Mouse (Mus musculus): ENCODE measurements at regions not wholly inside any gene's neighbourhood (a gene's known extent, or its start where the extent isn't known, plus 50 kb on each side); places are given as distances from the start of the nearest gene placed in this dataset.

DNA sequence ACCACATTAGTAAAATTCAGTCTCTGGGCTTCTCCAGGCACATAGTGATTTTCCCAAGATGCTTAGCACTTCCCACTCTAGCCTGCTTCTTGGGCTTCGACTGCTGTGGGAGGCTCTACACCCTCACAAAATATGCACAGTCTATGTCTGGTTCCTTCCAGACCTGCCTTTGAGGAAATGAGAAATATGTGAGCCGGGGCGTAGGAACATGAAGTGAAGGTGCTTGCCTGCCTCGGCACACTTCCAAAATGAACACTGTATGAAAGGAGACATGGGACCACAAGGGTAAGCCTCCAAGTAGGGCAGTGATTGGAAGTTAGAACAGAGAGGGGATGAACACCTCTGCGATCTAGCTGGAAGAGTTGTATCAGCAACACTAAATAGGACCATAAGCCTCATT is 54.5 kb downstream of the Gm10260 start:
- DNase-seq (ENCODE audit: low read depth), result no peak

DNA sequence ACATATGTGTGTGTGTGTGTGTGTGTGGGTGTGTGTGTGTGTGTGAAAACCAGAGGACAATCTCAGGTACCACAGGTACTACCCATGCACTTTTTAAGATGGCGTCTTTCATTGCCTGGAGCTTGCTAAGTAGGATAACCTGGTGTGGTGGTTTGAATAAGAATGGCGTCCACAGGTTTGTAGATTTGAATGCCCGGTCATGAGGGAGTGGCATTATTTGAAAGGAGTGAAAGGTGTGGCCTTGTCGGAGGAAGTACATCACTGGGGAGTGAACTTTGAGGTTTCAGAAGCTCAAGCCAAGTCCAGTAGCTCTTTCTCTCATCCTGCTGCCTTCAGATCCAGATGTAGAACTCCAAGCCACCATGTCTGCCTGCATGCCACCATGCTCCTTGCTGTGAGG is 55.9 kb downstream of the Gm10260 start:
- no peak for DNase-seq (ENCODE audit: low read depth)

DNA sequence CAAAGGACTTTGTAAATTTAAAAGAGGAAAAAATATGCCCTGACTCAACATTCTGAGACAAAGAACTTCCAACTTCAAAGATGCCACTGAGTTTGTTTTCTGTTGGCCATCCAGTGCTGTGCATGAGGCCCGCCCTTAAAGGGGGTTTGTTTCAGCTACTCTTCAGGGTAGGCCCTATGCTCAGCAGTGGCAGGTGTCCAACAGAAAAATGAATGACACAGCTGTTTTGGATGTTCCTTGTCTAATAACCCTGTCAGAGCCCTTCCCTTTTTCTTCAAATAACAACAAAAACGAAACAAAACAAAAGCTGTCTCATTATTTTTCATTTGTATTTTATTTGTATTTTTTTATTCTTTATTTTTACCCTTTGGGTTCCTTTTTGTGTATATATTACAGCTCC is 61.5 kb downstream of the Gm10260 start:
- DNase-seq (ENCODE audit: low read depth), result no peak

DNA sequence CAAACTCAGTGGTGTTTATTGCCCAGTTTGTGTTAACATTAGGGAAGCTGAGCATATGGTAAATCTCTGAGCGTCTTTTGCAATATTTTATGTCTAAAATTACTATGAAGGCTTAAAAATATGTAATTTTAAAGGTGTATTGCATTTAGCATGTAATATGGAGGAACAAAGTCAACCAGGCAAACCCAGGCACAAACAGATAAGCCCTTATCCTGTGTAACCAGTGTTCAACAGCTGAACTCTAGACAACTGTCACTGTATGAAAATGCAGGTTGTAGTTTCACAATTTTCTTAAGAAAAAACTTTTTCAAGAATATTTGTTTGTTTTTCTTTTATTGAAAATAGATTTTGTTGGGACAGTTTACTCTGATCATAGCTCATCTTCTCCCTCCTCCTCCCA is 62.1 kb downstream of the Gm10260 start:
- DNase-seq (ENCODE audit: low read depth), result no peak

DNA sequence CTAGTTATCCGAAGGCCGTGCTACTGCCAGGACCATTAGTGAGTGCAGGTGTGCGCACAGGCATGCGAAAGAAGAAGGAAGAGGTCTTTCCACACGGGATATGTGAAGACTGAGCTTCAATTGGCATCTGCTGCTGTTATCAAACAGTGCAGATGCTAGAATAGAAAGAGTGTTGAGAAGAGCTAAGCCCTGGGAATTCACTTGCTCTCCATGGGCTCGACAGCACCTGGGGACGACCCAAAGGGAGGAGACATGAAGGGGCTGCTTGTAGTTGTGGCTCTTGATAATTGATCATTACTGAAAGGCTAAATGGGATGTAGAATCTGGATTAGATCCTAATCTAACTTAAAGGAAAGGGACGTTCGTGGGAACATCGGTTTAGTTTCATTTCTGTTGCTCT is 63.2 kb downstream of the Gm10260 start:
- DNase-seq (ENCODE audit: low read depth), result no peak

DNA sequence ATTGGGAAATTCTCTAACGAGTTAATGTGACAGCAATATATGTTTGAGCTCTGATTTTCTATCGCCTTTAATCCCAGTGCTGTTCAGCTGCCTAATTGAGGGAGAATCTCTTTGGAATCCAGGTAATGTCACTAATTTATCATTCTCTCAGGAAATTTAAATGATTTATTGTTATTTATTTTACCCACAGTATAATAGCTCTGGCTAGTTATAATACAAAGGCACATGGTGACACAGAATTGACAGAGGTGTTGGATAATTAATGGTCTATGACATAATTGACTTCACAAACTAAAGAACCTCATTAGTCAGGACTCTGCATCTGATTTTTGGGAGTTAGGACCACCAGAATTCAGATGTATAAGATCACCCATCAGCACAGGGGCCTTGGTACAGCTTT is 65.4 kb downstream of the Gm10260 start:
- no peak for DNase-seq (ENCODE audit: low read depth)

DNA sequence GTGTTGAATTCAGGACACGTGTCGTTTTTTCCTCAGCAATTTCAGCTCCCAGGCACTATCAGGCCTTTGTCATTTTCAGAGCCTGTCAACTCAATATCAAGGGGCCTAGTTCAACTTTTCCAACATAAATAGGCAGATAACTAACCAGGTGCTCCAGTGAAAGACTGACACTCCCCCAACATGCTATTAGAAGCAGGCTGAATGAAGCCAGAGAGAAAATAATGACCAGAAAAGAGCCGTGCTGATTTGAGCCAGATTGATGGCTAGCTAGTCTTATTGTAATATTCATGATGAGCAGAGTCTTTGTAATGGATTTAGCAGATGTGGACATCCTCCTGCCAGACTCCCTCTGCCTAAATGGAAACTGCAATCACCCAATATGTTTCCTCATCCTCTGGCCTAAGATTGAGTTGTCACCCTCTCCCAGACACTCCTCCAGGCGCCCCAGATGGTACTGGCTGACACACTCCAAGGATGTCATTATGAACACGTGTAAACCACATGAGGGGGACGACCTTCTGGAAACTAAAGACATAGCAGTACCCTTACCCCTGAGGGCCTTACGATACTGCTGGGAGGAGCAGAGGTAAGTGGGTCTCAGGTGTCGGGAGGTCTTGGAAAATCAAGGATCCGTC is 66.0 kb downstream of the Gm10260 start:
- DNase-seq (ENCODE audit: low read depth), result no peak

DNA sequence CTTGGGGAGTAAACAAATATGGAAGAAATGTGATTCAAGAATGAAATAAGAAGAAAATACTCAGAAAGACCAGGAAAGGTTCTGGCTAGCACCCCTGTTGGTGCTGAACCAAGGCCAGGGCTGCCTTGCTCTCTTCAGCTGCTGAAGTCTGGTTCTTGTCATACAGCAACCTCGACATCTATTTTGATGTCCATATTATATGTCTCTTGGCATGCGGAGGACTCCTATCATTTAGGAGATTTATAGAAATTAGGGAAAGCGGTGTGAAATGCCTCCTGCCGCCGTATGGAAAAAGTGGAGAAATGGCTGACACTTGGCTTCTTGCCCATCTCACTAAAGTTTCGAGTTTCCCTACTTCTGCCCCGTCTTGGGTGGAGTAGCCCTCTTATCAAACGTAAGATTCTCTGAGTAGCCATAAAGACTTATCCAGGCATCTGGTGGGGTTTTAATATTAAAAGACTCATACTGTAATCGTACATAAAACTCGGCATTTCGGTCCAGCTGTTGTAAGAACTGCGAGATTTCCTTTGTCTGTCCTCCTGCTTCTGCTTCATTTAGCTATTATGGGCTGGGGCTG is 72.0 kb downstream of the Gm10260 start:
- DNase-seq (ENCODE audit: low read depth), result no peak

DNA sequence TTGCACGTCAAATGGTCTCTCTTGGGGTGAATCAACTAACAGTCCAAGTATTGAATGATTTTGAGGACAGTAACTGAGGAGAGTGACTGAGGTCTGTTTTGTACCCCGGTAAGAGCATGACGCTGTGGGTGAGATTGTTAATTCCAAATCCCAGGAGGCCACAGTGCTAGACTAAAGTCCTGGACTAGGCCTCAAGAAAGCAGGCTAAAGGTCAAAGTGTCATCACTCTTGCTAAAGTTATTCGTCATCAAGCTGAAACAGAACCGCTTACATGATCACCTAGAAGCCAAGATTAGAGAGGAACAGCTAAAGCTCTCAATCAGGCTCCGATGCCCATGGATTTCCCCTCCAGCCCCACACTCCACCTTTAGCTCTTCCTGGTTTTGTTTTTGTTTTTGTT is 76.6 kb downstream of the Gm10260 start:
- no peak for DNase-seq (ENCODE audit: low read depth)

DNA sequence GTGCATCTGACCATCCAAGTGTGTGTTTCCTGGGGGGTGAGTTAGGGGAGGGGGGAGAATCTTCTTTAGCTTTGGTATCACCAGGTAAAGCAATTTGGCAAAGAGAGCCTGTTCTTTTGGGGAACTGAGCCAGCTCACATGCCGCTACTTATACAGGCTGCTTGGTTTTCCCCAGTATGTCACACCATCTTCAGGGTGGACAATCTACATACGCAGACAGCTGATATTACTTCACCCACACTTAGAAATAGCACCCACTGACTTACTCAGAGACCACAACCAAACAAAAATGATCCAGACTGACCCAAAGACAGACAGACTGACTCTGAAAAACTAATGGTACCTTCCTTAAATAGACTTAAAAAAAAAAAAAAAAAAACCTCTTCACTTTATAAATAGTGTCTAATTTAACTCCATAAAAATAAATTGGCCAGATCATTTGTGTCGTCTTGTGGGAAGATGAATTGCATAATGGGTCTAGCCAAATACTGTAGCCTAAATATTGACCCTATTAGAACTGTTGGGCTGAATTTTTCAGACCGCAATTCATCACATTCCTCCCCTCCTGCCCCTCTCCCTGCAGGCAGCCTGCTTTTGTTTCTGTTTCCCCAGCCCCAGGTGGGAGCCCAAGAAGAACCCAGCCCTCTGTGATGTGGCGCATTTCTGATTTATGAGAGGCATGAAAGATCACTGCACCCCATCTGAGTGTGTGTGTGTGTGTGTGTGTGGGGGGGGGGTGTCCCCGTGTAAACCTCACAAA is 79.0 kb downstream of the Gm10260 start:
- no peak for DNase-seq (ENCODE audit: low read depth)

DNA sequence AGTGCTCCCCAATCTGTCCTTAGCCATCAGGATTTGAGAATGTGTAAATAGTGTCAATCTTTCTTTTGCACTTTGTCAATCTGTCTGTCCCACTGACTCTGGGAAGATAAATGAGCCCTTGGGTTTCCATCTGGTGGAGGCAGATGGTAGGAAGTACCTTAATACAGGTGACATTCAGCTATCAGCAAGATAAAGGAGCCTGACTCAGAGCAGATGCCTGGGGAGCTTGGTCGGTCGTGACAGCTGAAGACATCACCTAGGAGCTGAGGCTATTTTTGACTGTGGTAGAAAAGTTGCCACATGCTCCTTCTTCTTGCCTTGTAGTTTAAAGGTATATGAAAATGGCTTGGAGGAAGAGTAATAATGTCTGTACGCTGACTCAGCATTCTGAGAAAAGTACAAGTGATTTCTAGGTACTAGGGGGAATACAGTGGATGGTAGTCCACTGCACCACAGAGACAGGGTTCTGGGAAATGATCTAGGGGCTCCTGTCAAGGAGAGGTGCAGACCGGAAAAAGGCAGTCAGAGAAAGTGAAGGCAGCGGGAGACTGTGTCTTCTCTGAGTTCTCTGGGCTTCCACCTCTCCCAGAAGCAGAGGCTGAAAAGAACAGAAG is 80.0 kb downstream of the Gm10260 start:
- DNase-seq (ENCODE audit: low read depth), result no peak

DNA sequence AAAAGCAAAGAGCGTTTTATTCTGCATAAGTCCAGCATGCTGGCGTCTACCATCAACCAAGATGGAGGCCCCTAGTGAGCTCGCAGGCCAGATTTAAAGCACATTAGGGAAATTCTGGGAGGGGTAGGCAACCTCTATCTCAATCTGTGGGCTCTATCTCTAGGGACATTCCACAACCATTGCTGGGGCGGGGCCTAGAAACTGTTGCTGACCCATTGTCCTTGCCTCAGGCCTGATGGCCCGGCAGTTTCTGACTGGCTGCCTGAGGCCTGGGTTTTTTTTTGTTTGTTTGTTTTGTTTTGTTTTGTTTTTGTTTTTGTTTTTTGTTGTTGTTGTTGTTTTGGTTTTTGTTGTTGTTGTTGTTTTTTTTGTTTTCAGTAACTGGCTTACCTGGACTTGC is 81.4 kb downstream of the Gm10260 start:
- no peak for DNase-seq (ENCODE audit: low read depth)

DNA sequence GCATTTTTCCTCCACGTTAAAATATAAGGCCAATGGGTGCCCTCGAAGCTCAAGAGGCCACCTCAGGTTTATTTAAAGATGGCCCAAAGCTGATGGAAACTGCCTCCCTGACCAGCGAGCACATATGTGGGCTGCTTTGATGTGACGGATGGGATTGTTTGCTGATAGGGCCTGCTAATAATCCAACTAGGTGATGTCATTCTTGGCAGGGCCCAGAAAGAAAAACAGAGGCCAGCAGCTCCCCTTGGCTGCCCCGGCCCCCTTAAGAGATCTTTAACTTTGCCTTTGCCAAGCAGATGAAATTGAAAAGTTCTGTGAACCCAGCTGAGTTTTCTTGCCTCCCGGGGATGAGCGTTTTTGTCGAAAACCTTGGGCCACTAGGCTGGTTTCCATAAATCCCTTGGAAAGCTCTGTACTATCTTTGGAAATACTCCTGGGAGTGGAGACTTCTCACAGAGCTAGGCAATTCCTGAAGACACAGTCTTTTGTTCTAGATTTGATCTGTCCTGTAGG is 83.8 kb downstream of the Gm10260 start:
- DNase-seq (ENCODE audit: low read depth), result no peak

DNA sequence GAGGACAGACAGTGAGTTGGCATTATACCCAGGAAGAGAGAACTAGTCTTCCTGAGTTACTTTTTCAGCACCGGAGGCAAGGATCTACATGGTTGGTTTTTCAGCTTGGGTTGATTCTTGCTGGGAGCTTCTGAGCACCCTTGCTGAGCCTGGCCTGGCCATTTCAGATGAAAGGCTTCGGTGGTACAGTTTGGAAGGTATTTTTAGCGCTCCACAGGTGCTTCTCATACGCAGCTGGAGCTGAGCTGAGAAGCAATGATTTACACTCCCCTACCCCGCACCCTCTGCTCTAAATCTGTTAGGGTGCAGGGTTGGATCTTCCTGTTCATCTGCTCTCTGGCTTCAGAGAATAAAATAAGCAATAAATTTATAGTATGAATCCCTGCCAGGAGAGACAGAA is 87.3 kb downstream of the Gm10260 start:
- DNase-seq (ENCODE audit: low read depth), result no peak

DNA sequence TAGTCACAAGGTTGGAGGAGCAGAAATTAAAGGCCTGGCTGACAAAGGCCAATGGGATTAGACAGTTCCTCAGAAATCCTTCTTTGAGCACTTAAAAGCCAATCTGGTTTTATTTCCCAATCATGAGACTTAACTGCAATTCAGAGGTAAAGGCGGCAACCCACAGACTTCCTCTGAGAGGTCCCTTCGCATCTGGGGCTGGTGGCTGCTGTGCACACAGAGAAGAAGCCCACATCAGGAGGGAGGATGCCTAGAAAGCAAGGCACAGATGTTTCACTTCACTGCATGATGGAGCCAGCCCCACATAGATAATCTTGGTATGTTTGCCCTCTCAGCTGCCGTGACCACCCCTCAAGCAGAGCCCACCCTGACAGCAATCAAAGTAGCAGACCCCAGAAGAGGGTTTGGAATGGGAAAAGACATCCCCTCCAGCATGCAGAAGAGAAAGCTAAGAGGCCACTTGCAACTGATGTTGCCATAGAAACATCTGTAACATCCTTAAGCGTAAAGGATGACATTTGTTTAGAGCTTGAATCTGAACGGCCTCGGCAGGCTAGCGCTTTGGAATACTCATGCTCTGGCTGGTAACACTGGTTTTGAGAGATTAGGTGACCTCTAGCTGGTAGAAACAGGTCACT is 88.3 kb downstream of the Gm10260 start:
- no peak for DNase-seq (ENCODE audit: low read depth)

DNA sequence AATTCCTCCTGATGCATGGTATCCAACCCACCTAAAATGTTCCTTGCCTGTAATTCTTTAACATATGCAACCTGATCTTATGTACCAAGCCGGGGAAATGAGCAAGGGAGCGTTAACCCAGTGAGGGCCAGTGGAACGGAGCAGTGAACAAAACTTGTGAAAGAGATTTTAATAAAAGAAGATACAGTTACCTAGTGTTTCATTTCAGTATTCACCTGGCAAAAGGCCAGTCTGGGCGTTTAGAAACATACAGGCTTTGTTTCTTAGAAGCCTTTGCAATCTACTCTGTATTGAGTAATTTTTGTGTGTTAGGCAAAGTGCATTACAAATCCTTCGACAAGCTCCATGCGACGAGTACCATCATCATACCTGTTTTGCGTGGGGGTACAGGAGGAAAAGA is 91.1 kb downstream of the Gm10260 start:
- DNase-seq (ENCODE audit: low read depth), result no peak

DNA sequence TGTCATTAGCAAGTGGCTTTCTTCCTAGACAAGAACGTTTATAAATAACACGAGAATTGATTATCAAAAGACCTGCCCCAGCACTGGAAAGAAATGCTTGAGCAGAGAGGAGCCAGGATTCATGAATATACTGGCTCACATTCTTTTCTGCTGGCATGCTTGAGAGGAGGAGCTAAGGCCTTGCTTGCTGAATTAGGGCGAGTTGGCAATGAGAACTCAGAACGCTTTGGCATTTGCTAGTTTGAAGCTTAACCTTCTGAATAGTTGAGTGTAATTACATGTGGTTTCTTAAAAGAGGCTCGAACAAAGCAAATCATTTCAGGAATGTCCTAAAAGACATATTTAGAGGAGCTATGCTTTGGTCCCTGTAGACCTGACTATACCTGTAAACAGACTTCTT is 91.5 kb downstream of the Gm10260 start:
- DNase-seq (ENCODE audit: low read depth), result no peak

DNA sequence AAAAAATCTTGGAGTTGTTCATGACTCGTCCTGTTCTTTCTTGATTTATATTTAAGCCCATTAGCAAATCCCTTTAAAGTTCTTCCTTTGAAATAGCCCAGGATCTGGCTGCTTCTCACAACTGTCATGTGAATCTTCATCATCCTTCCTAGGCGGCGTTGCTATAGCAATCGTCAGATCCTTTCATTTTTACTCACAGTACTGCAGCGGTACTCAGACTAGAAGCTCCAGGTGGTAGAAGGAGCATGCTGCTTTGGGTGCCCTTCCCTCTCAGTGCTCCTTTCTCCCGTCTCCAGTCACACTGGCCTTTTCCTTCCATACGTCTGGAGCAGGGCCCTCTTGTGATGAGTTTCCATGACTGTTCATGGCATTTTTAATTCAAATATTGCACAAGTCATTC is 93.1 kb downstream of the Gm10260 start:
- no peak for DNase-seq (ENCODE audit: low read depth)

DNA sequence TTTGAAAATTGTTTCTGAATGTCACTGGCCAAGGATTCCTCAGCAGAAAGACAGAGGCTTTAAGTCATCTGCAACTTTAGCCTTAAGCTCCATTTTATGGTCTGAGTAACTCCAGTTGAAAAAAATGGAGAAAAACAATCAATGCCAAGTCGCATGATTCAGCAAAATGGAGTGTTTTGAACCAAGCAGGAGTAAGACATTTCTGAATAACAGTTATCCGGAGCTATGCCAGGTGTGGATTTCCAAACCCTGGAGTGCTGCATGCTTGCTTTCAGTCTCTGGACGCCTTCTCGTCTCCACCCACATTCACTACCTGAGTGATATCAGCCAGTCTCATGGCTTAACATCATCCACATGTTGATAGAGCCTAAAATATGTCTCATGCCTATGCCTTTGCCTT is 93.7 kb downstream of the Gm10260 start:
- DNase-seq (ENCODE audit: low read depth), result no peak

DNA sequence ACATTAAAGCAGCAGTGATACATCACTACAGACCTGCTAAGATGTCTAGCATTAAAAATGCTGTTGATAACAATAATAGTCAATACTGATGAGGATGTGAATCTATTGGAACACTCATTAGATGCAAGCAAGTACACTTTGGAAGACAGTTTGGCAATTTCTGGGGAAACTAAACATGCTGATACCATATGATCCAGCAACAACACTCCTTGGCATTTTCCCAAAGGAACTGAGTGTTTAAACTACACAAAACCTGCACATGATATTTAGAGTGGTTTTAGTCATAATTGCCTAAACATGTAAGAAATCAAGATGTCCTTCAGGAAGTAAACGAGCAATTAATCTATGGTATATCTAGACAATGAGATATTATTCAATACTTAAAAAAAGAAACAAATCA is 95.2 kb downstream of the Gm10260 start:
- DNase-seq (ENCODE audit: low read depth), result no peak

DNA sequence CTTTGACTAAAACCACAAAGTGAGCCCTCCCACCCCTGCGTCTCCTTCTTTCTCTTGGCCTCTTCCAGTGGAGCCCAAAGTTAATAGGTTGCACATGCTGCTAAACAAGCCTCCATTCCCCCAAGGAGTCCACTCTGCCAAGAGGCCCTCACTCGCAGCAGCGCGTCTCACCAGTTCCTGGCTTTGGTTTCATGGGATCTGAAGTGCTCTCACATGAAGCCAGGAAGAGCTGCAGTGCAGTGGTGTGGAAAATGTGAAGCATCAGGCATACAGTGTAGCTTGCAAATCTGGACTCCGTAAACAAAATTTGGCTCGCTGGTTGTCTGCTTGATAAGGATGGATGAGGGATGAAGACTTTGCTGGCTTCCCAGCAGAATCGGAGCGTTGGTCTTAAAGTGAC is 97.7 kb downstream of the Gm10260 start:
- DNase-seq (ENCODE audit: low read depth), result no peak

DNA sequence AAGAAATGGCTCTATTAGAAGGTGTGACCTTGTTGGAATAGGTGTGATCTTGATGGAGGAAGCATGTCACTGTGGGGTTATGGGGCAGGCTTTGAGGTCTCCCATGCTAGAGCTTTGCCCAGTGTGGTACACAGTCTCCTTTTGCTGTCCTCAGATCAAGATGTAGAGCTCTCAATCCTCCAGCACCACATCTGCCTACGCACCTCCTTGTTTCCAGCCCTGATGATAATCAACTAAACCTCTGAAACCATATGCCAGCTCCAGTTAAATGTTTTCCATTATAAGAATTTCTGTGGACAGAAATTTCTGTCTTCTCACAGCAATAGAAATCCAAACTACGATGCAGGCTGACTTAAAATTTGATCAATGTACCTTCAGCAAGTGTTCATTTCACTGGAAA is 103.8 kb downstream of the Gm10260 start:
- no peak for DNase-seq (ENCODE audit: low read depth)

DNA sequence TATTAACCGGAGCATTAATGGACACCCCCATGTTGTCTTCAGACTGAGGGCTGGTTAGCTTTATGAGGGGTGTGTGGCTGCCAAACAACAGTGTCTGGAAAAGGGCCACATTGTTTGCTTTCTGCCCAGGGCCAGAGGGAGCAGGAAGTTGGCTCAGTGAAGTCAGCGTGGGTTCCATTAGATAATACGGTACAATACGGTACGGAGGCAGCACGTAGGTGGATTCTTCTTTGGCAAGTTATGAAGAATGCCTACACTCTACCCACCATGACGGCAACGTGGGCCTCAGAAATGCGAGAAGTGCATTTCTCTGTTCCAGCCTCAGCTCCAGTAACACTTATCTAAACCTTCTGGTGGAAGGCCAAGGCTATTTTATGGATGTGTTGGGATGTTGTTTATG is 108.2 kb downstream of the Gm10260 start:
- DNase-seq (ENCODE audit: low read depth), result no peak
